Mouse (Mus musculus) heart, embryonic 15.5 days (tissue): ENCODE results near the gene Accs. TPM values are rescaled to one million over a fixed set of nuclear protein-coding genes. Genes with fewer than 3 reads are reported as not detected.

ENCODE experiments used
- ATAC-seq: fragments of 200-750 bp; cut with Nextera tagmentation; replicated peaks from 2 replicates; pipeline ENCODE4 v1.8.0; 2017; ENCODE audit warnings: low read depth, moderate TSS enrichment; ENCODE audit not compliant: insufficient number of reproducible peaks, insufficient read depth, low FRiP score
- H3K27ac ChIP-seq: fragments of 300-500 bp; sonication (generic); 2 replicates; pipeline ENCODE4 v1.5.1; 2015; ENCODE audit warnings: mild to moderate bottlenecking, inconsistent platforms
- H3K27me3 ChIP-seq: fragments of 300-500 bp; sonication (generic); 2 replicates; pipeline ENCODE4 v1.6.1; 2015; ENCODE audit warnings: inconsistent platforms
- H3K36me3 ChIP-seq: fragments of 300-500 bp; sonication (generic); 2 replicates; pipeline ENCODE4 v1.6.1; 2015; ENCODE audit warnings: mild to moderate bottlenecking, inconsistent platforms
- H3K4me1 ChIP-seq: fragments of 300-500 bp; sonication (generic); replicated peaks from 2 replicates; pipeline ENCODE4 v1.6.1; 2015; ENCODE audit warnings: inconsistent platforms
- H3K4me2 ChIP-seq: fragments of 300-500 bp; sonication (generic); 2 replicates; pipeline ENCODE4 v1.6.1; 2015; ENCODE audit warnings: inconsistent platforms, mild to moderate bottlenecking, moderate library complexity
- H3K4me3 ChIP-seq: fragments of 300-500 bp; sonication (generic); 2 replicates; pipeline ENCODE4 v1.5.1; 2015; ENCODE audit warnings: mild to moderate bottlenecking, inconsistent platforms
- H3K9ac ChIP-seq: fragments of 300-500 bp; sonication (generic); 2 replicates; pipeline ENCODE4 v1.6.1; 2015; ENCODE audit warnings: mild to moderate bottlenecking, inconsistent platforms
- H3K9me3 ChIP-seq: fragments of 300-500 bp; sonication (generic); replicated peaks from 2 replicates; pipeline ENCODE4 v1.6.1; 2016; ENCODE audit warnings: inconsistent platforms
- WGBS: fragments of 180-500 bp; shearing (Covaris S2); methylation state at CpG from one replicate; pipeline ENCODE4 v1.1.7; 2015; ENCODE audit warnings: mixed read lengths; 5-methylcytosine and 5-hydroxymethylcytosine counted together
- polyA plus RNA-seq: library from polyadenylated mRNA; unstranded; fragments of >200 nt; fragmentation: Nextera tagmentation; extraction: Ambion mirVana; gene quantifications from 2 replicates; pipeline ENCODE4 v1.2.1, GENCODE M21; 2015

Accs gene
- polyA plus RNA-seq, 1 experiment from 2014 or later = 5.9 TPM

GRCm38 (mm10) chr2:93877005-93877404 is 27.3 kb upstream of the Accs start:
- Histone ChIP-seq H3K27me3 (0 out of 2 replicates have a peak, but pooled peaks cover 5% of the 10 kb centered on the region), H3K9me3 (no peaks in the 10 kb centered on the region), H3K9ac (no peak overlapping the region), H3K4me3 (no peak overlapping the region), H3K27ac (no peak overlapping the region), H3K4me2 (no peak overlapping the region), H3K36me3 (no peaks in the 10 kb centered on the region), H3K4me1 (peaks cover 22% of the 10 kb centered on the region)
- WGBS = 29% methylated on average over 5 of the region's 5 CpGs
- ATAC-seq = no peak

DNA sequence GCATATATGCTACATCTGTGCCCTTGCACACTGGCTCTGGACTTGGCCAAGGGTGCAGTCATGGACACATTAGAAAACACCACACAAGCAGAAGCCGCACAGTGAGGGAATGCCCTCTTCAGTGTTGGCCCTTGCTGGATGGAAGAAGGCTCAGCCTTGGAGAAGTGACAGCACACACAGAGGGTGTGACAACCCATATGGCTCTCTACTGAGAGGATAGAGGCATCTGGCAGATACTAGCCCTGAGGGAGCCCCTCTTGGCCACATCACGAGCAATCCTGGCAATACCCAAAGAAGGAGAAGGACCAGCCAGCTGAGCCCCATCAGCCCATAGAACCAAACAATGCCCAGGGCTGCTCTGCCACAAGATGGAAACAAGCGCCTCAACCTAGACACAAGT is 24.9 kb upstream of the Accs start:
- H3K4me1 ChIP-seq = peaks cover 15% of the 10 kb centered on the region; the same call in 1 of the 2 replicates
- H3K36me3 ChIP-seq = no peaks in the 10 kb centered on the region
- H3K27ac ChIP-seq = no peak overlapping the region
- no peaks in the 10 kb centered on the region for H3K9me3 ChIP-seq
- 90% methylated on average over 3 of the region's 3 CpGs for WGBS
- ATAC-seq = no peak
- no peak overlapping the region for H3K4me3 ChIP-seq
- no peak overlapping the region for H3K4me2 ChIP-seq
- H3K27me3 ChIP-seq = 0 out of 2 replicates have a peak, but pooled peaks cover 5% of the 10 kb centered on the region
- no peak overlapping the region for H3K9ac ChIP-seq

- Histone ChIP-seq H3K4me2 (no peak overlapping the region), H3K9me3 (no peaks in the 10 kb centered on the region), H3K27ac (no peak overlapping the region), H3K36me3 (no peaks in the 10 kb centered on the region), H3K4me1 (peaks cover 15% of the 10 kb centered on the region; the same call in 1 of the 2 replicates), H3K4me3 (no peak overlapping the region), H3K27me3 (0 out of 2 replicates have a peak, but pooled peaks cover 5% of the 10 kb centered on the region), H3K9ac (no peak overlapping the region)
- no peak for ATAC-seq
- WGBS = 18% methylated on average over 2 of the region's 2 CpGs
Observed at GRCm38 (mm10) chr2:93874227-93874514, 24.4 kb upstream of the Accs start.

GRCm38 (mm10) chr2:93873449-93874226 is 23.9 kb upstream of the Accs start:
- H3K27me3 ChIP-seq = 0 out of 2 replicates have a peak, but pooled peaks cover 6% of the 10 kb centered on the region
- WGBS = 23% methylated on average over 12 of the region's 12 CpGs
- no peak overlapping the region for H3K9ac ChIP-seq
- H3K27ac ChIP-seq = no peak overlapping the region
- no peak overlapping the region for H3K4me2 ChIP-seq
- H3K36me3 ChIP-seq = no peaks in the 10 kb centered on the region
- peak; percentile 29; the same call in 1 of the 2 replicates for ATAC-seq
- H3K9me3 ChIP-seq = no peaks in the 10 kb centered on the region
- peaks cover 15% of the 10 kb centered on the region; the same call in 1 of the 2 replicates for H3K4me1 ChIP-seq
- no peak overlapping the region for H3K4me3 ChIP-seq

DNA sequence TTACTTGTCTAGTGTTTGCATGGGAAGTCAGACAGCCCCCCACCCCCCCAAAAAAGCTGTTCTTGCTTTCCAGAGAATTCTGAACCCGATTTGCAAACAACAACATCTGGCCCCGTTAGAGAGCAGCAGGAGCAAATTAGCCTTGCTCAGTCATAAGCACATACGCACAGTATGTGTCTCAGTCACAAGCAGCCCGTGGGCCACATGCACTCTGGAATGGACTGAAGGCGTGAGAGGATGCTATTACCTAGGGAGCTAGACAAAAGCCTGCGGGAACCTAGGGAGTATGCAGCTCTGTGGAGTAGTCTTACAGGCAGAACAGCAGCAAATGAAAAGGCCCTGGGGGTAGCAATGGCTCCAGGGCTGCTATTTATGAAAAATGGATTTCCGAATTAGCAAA is 22.5 kb upstream of the Accs start:
- Histone ChIP-seq H3K9ac (no peak overlapping the region), H3K9me3 (no peaks in the 10 kb centered on the region), H3K27ac (no peak overlapping the region), H3K4me3 (no peak overlapping the region), H3K36me3 (no peaks in the 10 kb centered on the region), H3K4me1 (peaks cover 15% of the 10 kb centered on the region; the same call in 1 of the 2 replicates), H3K27me3 (0 out of 2 replicates have a peak, but pooled peaks cover 9% of the 10 kb centered on the region), H3K4me2 (no peak overlapping the region)
- WGBS = 84% methylated on average over 7 of the region's 7 CpGs
- no peak for ATAC-seq

DNA sequence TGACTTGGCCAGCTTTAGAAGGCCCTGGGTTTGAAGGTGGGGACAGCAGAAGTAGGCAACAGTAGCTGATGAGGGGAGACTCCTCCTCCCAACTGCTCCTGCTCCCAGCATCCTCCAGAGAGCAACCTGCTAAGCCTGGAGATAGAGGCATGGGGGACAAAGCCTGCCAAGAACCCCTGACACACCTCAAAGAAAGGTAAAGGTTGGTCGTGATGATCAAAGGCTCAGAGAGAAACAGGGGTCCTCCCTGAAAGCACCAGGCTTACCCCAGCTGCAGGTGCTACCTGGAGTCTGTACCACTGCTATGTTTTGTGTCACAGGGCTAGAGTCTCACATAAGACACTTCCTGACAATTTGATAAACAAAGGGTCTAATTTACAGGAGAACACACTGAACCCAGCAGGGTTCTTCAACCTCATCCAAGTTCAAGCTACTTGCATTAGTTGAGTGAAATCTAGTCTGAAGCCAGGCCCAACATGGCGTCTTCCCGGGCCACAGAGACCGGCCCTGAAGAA is 21.7 kb upstream of the Accs start:
- Histone ChIP-seq H3K27me3 (0 out of 2 replicates have a peak, but pooled peaks cover 9% of the 10 kb centered on the region), H3K4me3 (no peak overlapping the region), H3K9me3 (no peaks in the 10 kb centered on the region), H3K4me1 (peaks cover 10% of the 10 kb centered on the region; the same call in 1 of the 2 replicates), H3K4me2 (no peak overlapping the region), H3K27ac (no peak overlapping the region), H3K36me3 (no peaks in the 10 kb centered on the region), H3K9ac (no peak overlapping the region)
- WGBS = 77% methylated on average over 4 of the region's 4 CpGs
- ATAC-seq = no peak

DNA sequence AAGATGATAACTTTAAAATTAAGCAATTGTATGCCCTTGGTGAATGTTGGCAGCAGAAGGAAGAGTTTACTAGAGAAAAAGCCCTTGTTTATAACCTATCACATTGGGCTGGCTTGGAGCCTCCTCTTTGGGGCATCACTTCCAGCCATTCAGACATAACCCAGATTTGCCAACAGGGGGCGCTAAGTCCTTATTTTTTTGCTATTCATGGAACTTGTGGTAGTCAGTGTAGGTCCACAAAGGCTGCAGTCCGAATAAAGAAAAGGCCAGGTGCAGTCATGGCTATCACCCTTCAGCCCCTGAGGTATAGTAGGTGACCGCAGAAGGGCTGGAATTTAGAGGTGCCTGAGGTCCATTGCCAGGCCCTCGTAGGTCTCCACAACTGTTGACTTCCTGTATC is 21.1 kb upstream of the Accs start:
- H3K4me2 ChIP-seq = no peak overlapping the region
- no peak overlapping the region for H3K9ac ChIP-seq
- ATAC-seq = no peak
- no peak overlapping the region for H3K4me3 ChIP-seq
- H3K36me3 ChIP-seq = no peaks in the 10 kb centered on the region
- WGBS = 42% methylated on average over 4 of the region's 4 CpGs
- H3K27ac ChIP-seq = no peak overlapping the region
- H3K27me3 ChIP-seq = 0 out of 2 replicates have a peak, but pooled peaks cover 9% of the 10 kb centered on the region
- no peaks in the 10 kb centered on the region for H3K9me3 ChIP-seq
- peaks cover 9% of the 10 kb centered on the region; the same call in 1 of the 2 replicates for H3K4me1 ChIP-seq

DNA sequence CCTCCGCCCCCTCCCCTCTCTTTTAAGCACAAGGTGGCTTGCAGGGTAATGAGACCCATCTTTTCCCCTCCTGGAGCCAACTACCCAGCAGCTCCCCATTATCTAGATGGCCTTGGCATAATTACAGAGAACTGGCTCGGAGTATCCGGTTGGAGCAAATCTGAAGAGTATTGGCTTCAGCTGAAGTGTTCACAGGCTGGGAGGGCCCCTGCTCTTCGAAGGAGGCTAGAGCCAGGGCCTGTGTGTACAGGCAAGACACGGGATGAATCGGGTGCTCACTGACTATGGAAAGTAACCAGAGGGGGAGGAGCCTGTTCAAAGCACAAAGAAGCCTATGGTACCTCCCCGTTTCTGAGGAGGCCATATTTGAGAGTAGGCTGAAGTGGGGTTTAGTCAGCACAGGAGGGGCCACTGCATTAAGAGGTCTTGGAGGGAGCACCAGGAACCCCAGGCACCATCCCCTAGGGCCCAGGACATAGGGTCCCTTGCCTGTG is 19.4 kb upstream of the Accs start, which contains the start of gene Accsl:
Accsl (minus strand) TSS at position 51 of the 494 bp plus-strand sequence.
- WGBS = 68% methylated on average over 7 of the region's 7 CpGs

GRCm38 (mm10) chr2:93868566-93868965 is 18.8 kb upstream of the Accs start:
- no peaks in the 10 kb centered on the region for H3K9me3 ChIP-seq
- no peak overlapping the region for H3K4me3 ChIP-seq
- H3K27me3 ChIP-seq = 0 out of 2 replicates have a peak, but pooled peaks cover 9% of the 10 kb centered on the region

More for the DNA sequence above, 19.4 kb upstream of the Accs start, which contains the start of gene Accsl:
- Histone ChIP-seq H3K27me3 (0 out of 2 replicates have a peak, but pooled peaks cover 9% of the 10 kb centered on the region), H3K36me3 (no peaks in the 10 kb centered on the region), H3K4me1 (peaks cover 8% of the 10 kb centered on the region; the same call in 1 of the 2 replicates), H3K27ac (no peak within 1 kb of the TSS), H3K4me2 (no peak within 1 kb of the TSS), H3K9me3 (no peaks in the 10 kb centered on the region), H3K9ac (no peak within 1 kb of the TSS), H3K4me3 (no peak within 1 kb of the TSS)
- no peak for ATAC-seq

DNA sequence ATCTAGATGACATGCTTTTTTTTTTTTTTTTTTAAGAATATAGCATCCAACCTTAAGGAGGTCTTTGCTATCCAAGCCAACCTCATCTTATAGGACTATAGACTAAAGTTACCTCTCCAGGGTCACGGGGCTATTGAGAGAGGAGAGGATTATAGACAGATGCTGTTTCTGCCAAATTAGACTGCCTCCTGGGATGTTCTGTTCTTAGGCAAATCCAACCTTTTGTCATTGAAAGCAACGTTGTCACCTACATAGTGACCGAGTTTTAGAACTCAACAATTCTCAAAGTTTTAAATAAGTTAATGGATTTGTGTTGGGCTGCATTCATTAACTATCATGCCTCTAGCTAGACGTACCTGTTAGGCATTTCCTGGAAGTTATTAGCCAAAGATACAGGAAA is 13.5 kb upstream of the Accs start:
- Histone ChIP-seq H3K27me3 (0 out of 2 replicates have a peak, but pooled peaks cover 5% of the 10 kb centered on the region), H3K4me3 (no peak overlapping the region), H3K27ac (no peak overlapping the region), H3K9me3 (no peaks in the 10 kb centered on the region), H3K36me3 (no peaks in the 10 kb centered on the region), H3K4me2 (no peak overlapping the region), H3K4me1 (no peaks in the 10 kb centered on the region), H3K9ac (no peak overlapping the region)
- WGBS = 73% methylated on average over 4 of the region's 4 CpGs
- ATAC-seq = no peak

More at GRCm38 (mm10) chr2:93868566-93868965, 18.8 kb upstream of the Accs start:
- Histone ChIP-seq H3K4me2 (no peak overlapping the region), H3K9ac (no peak overlapping the region), H3K36me3 (no peaks in the 10 kb centered on the region), H3K27ac (no peak overlapping the region), H3K4me1 (peaks cover 3% of the 10 kb centered on the region; the same call in 1 of the 2 replicates)
- no peak for ATAC-seq
- WGBS = 81% methylated on average over 11 of the region's 11 CpGs

DNA sequence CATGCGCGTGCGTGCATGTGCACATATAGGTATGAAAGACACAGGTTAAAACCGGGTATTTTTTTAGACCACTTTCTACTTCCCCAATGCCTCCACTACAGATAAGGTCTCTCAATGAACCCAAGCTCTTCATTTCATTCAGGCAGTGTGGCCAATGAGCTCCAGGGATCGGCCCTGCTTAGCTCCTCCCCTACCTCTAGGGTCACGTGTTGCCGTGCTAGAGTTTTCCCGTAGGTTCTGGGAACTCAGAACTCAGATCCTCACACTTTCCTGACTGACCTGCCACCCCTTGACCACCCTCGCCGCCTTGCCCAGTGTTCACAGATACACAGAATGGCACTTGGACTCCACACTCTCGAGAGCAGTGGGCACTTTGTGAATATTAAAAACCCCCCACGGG is 9.1 kb upstream of the Accs start:
- WGBS = 65% methylated on average over 12 of the region's 12 CpGs
- H3K36me3 ChIP-seq = no peaks in the 10 kb centered on the region
- H3K27ac ChIP-seq = no peak overlapping the region
- no peak for ATAC-seq
- no peaks in the 10 kb centered on the region for H3K4me1 ChIP-seq
- H3K9ac ChIP-seq = no peak overlapping the region
- no peak overlapping the region for H3K4me3 ChIP-seq
- no peak overlapping the region for H3K4me2 ChIP-seq
- peaks cover 5% of the 10 kb centered on the region for H3K27me3 ChIP-seq
- no peaks in the 10 kb centered on the region for H3K9me3 ChIP-seq
